Mouse (Mus musculus) testis, postnatal 14 days (tissue): ENCODE results near the gene Hist1h3i.
"Not testable (repeated sequence)": the region's sequence is repeated elsewhere in the genome, so short reads cannot be mapped to it uniquely, and the experiment has no call there.

Experiments
- DNase-seq: peaks from one replicate; pipeline ENCODE4 v3.0.0; 2021; ENCODE audit warnings: low spot score

Hist1h3i gene

DNA sequence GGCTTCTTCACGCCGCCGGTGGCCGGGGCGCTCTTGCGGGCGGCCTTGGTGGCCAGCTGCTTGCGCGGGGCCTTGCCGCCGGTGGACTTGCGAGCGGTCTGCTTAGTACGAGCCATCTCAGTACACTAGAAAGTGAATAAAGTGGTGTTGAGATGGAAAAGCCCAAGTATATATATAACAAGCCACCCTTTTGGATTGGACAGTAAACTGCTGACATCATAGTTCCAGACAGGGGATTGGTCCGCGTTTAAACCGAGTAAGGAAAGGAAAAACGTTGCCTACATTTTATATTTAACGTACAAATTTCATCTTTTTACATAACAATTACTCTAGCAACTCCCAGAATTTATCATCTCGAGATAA is at the start of gene Hist1h3i:
Hist1h3i (minus strand) TSS at position 116 of the 363 bp plus-strand sequence.
- peak; percentile 62 for DNase-seq

- peak; percentile 72 for DNase-seq
Measured at GRCm38 (mm10) chr13:21831418-21832394, 48.5 kb upstream of the Hist1h3i start, which contains the start of gene Hist1h4n. Gene Hist1h4n (minus strand): TSS chr13:21832196.

DNA sequence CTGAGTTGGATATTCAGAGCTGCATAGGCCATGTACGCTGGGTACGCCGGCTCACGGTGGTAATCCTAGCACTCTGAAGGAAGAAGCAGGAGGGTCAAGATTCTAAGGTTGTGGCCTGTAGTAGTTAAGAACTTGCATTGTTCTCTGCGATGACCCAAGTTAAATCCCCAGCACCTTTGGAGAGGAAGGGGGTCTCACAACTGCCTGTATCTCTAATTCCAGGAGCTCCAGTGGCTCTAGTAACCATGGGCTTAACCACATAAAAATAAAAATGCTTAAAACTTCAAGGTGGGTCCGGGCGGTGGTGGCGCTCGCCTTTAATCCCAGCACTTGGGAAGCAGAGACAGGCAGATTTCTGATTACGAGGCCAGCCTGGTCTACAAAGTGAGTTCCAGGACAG is 47.2 kb upstream of the Hist1h3i start:
- DNase-seq, result no peak

- DNase-seq, result no peak
Measured at GRCm38 (mm10) chr13:21828511-21828910, 45.3 kb upstream of the Hist1h3i start.

GRCm38 (mm10) chr13:21820082-21820890 is 37.1 kb upstream of the Hist1h3i start:
- DNase-seq, result not testable (repeated sequence)

GRCm38 (mm10) chr13:21812092-21812491 is 28.9 kb upstream of the Hist1h3i start:
- peak; percentile 49 for DNase-seq

DNA sequence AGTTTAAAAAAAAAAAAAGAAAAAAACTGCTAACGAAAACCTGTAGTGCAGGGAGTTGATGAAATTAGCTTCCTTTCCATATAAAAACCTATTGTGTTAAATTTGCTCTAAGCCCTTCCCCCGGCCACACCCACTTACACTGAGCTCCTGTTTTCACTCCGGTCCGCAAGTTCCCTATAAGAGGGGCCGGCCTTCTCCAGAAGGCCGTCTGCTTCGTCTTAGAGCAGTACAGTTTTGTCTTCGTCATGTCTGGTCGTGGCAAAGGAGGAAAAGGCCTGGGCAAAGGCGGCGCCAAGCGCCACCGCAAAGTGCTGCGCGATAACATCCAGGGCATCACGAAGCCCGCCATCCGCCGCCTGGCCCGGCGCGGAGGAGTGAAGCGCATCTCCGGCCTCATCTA is 28.4 kb upstream of the Hist1h3i start, which contains the start of gene Hist1h4m:
Hist1h4m (plus strand) TSS at position 208 of the 400 bp plus-strand sequence.
- peak; percentile 76 for DNase-seq

GRCm38 (mm10) chr13:21811074-21811473 is 27.9 kb upstream of the Hist1h3i start:
- not testable (repeated sequence) for DNase-seq

DNA sequence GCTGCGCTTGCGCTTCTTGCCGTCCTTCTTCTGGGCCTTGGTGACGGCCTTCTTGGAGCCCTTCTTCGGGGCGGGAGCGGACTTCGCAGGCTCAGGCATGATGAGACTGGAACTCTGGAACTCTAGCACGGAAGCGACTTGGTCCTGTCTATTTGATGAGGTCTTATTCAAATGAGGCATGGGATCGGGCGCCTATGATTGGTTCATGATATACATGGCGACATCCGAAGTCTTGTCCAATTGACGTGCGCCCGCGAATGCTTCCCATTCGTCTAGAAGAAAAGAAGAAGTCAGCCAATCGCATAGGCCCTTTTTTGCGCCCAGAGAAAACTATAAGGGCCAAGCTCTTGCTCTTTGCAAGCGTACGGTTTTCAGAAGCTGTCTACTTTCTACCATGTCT is 26.9 kb upstream of the Hist1h3i start, which contains the start of the genes Hist1h2bq and Hist1h2ao:
Hist1h2bq (minus strand) TSS at position 125 of the 400 bp plus-strand sequence.
Hist1h2ao (plus strand) TSS at position 393 of the 400 bp plus-strand sequence.
- not testable (repeated sequence) for DNase-seq

DNA sequence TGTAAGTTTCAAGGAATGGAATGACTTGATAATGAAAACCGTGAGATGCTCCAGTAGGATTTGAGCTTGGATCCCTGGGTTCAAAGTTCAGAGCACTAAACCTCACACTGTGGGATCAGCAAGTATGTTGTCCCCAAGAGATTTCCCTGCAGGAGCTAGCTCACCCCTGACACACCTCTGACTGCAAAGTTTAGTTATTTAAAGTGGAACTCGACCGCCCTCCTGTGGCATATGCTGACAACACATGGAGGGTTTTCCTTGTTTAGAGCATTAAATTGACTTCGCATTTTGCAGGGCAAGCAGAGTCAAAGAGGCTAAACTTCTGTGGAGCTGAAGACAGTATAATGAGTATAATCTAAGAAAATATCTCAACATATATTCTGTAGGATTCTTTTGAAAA is 19.9 kb upstream of the Hist1h3i start:
- not testable (repeated sequence) for DNase-seq

GRCm38 (mm10) chr13:21797163-21797562 is 14.0 kb upstream of the Hist1h3i start:
- not testable (repeated sequence) for DNase-seq

GRCm38 (mm10) chr13:21795584-21795983 is 12.4 kb upstream of the Hist1h3i start:
- no peak for DNase-seq

GRCm38 (mm10) chr13:21790601-21791283 is 7.6 kb upstream of the Hist1h3i start:
- no peak for DNase-seq

DNA sequence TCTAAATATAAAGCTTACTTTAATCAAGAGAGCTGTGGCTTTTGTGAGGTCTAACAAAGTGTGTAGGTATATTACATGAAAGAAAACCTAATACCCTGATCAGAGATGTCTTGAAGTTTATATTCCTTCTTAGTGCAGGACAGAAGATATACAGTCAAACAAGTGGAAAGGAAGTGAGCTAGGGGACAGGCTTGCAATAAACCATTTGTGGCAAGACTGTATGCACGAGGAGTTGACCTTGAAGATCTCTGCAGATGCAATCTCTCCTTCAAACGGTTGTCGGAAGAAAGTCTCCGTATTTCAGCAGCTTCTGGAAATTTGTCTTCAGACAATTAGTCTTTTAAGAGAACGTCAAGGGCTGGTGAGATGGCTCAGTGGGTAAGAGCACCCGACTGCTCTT is 6.8 kb upstream of the Hist1h3i start:
- DNase-seq, result no peak

GRCm38 (mm10) chr13:21787760-21788593 is 4.8 kb upstream of the Hist1h3i start:
- peak; percentile 38 for DNase-seq

DNA sequence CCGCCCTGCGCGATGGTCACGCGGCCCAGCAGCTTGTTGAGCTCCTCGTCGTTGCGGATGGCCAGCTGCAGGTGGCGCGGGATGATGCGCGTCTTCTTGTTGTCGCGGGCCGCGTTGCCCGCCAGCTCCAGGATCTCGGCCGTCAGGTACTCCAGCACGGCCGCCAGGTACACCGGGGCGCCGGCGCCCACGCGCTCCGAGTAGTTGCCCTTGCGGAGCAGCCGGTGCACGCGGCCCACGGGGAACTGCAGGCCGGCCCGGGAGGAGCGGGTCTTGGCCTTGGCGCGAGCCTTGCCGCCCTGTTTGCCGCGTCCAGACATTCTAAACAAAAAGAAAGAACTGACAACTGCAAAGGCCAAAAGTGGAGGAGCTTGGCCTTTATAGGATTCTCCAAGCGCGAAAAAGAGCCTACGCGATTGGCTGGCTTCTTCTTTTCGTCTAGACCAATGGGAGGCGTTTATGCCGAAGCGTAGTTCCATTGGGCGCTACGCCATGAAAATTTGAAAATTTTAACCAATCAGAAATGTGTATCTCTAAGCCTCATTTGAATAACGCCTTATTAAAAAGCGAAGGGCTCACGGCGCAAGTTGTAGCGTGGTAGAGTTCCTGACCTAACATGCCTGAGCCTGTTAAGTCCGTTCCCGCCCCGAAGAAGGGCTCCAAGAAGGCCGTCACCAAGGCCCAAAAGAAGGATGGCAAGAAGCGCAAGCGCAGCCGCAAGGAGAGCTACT is 3.9 kb upstream of the Hist1h3i start, which contains the start of the genes Hist1h2an and Hist1h2bp:
Hist1h2an (minus strand) TSS at position 320 of the 731 bp plus-strand sequence.
Hist1h2bp (plus strand) TSS at position 563 of the 731 bp plus-strand sequence.
- peak; percentile 95 for DNase-seq

- DNase-seq, result peak; percentile 48
Measured at GRCm38 (mm10) chr13:21786189-21786898, 3.2 kb upstream of the Hist1h3i start.

- no peak for DNase-seq
Measured at GRCm38 (mm10) chr13:21784311-21784710, 1.1 kb upstream of the Hist1h3i start.

- peak; percentile 62 for DNase-seq
Measured at GRCm38 (mm10) chr13:21783734-21784161, 578 bp upstream of the Hist1h3i start.
